Mouse (Mus musculus) limb, embryonic 15.5 days (tissue): ENCODE data around the gene Gtf2f2. TPM values are rescaled to one million over a fixed set of nuclear protein-coding genes. Genes with fewer than 3 reads are reported as not detected.

Experiments
- ATAC-seq: fragments of 200-750 bp; cut with Nextera tagmentation; 2 replicates; pipeline ENCODE4 v1.8.0; 2017; ENCODE audit warnings: low read depth, moderate TSS enrichment; ENCODE audit not compliant: insufficient number of reproducible peaks, low FRiP score, low TSS enrichment
- H3K27ac ChIP-seq: fragments of 300-500 bp; sonication (generic); 2 replicates; pipeline ENCODE4 v1.5.1; 2015; ENCODE audit warnings: moderate library complexity, mild to moderate bottlenecking, inconsistent platforms
- H3K27me3 ChIP-seq: fragments of 300-500 bp; sonication (generic); 2 replicates; pipeline ENCODE4 v1.6.1; 2015; ENCODE audit warnings: inconsistent platforms
- H3K36me3 ChIP-seq: fragments of 300-500 bp; sonication (generic); 2 replicates; pipeline ENCODE4 v1.6.1; 2015; ENCODE audit warnings: inconsistent platforms
- H3K4me1 ChIP-seq: fragments of 300-500 bp; sonication (generic); 2 replicates; pipeline ENCODE4 v1.6.1; 2015; ENCODE audit warnings: inconsistent platforms
- H3K4me2 ChIP-seq: fragments of 300-500 bp; sonication (generic); 2 replicates; pipeline ENCODE4 v1.6.1; 2015; ENCODE audit warnings: mild to moderate bottlenecking, inconsistent platforms
- H3K4me3 ChIP-seq: fragments of 300-500 bp; sonication (generic); 2 replicates; pipeline ENCODE4 v1.5.1; 2015; ENCODE audit warnings: mild to moderate bottlenecking, inconsistent platforms
- H3K9ac ChIP-seq: fragments of 300-500 bp; sonication (generic); 2 replicates; pipeline ENCODE4 v1.6.1; 2015; ENCODE audit warnings: inconsistent platforms
- H3K9me3 ChIP-seq: fragments of 300-500 bp; sonication (generic); 2 replicates; pipeline ENCODE4 v1.6.1; 2016; ENCODE audit warnings: inconsistent platforms
- WGBS: fragments of 180-500 bp; shearing (Covaris S2); methylation state at CpG from one replicate; pipeline ENCODE4 v1.1.7; 2015; 5-methylcytosine and 5-hydroxymethylcytosine counted together
- polyA plus RNA-seq: library from polyadenylated mRNA; unstranded; fragments of >200 nt; fragmentation: Nextera tagmentation; extraction: Ambion mirVana; gene quantifications from 2 replicates; pipeline ENCODE4 v1.2.1, GENCODE M21; 2015

Gtf2f2 gene
- polyA plus RNA-seq, 1 experiment from 2014 or later = 33.4 TPM

DNA sequence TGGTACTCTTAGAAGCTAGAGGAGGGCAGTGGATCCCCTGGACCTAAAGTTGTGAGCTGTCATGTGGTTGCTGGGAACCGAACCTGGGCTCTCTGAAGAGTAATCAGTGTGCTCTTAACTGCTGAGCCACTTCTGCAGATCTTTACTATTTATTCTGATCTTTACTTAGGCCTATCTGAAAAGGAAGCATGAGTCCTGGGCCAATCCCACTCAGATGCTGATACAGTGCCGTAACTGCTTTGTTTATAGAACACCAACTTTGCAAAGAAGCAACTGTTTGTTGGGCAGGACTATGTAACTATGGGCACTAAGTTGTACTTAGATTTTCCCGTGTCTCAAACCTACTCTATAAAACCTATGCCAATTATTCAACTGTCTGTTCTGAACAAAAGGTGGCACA lies 107.5 kb downstream of the Gtf2f2 start:
- no peak overlapping the region for H3K27ac ChIP-seq

GRCm38 (mm10) chr14:75902013-75902412 lies 108.7 kb downstream of the Gtf2f2 start:
- Histone ChIP-seq H3K4me1 (peaks cover 9% of the 10 kb centered on the region), H3K9me3 (no peaks in the 10 kb centered on the region), H3K4me2 (no peak overlapping the region), H3K27me3 (no peaks in the 10 kb centered on the region), H3K27ac (no peak overlapping the region; the same call in 1 of the 2 replicates), H3K36me3 (peaks cover 16% of the 10 kb centered on the region), H3K4me3 (no peak overlapping the region), H3K9ac (no peak overlapping the region)
- WGBS = 51% methylated on average over 2 of the region's 2 CpGs
- ATAC-seq = no peak

More for the DNA sequence above, 107.5 kb downstream of the Gtf2f2 start:
- 85% methylated on average over 3 of the region's 3 CpGs for WGBS
- H3K4me3 ChIP-seq = no peak overlapping the region
- no peak overlapping the region for H3K4me2 ChIP-seq
- no peaks in the 10 kb centered on the region for H3K9me3 ChIP-seq
- H3K9ac ChIP-seq = no peak overlapping the region
- peaks cover 11% of the 10 kb centered on the region for H3K36me3 ChIP-seq
- ATAC-seq = no peak
- H3K4me1 ChIP-seq = peaks cover 9% of the 10 kb centered on the region
- no peaks in the 10 kb centered on the region for H3K27me3 ChIP-seq

GRCm38 (mm10) chr14:75900793-75901499 lies 109.7 kb downstream of the Gtf2f2 start:
- Histone ChIP-seq H3K9ac (no peak overlapping the region), H3K27me3 (no peaks in the 10 kb centered on the region), H3K4me1 (peaks cover 9% of the 10 kb centered on the region), H3K9me3 (no peaks in the 10 kb centered on the region), H3K36me3 (peaks cover 22% of the 10 kb centered on the region), H3K4me3 (no peak overlapping the region), H3K4me2 (no peak overlapping the region), H3K27ac (0 out of 2 replicates have a peak overlapping the region, but pooled peaks have one; percentile 12)
- 40% methylated on average over 5 of the region's 5 CpGs for WGBS
- no peak for ATAC-seq

DNA sequence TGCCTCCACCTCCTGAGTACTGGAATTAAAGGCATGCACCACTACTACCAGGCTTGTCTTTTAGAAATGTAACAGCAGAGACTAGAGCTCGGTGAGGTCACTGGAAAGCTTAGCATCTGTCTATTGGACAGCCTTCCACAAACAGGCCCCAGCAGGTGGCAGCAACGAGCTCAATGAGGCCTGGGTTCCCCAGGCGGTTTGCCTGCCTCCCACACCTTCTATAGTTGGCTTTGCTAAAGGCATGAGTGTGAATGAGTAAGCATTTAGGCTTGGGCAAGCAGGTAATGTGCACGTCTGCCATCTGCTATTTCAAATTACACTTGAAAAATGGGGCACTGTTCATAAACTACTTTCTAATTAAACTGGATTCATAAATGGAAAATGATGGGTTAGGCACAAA lies 111.1 kb downstream of the Gtf2f2 start:
- no peak for ATAC-seq
- Histone ChIP-seq H3K4me1 (peaks cover 9% of the 10 kb centered on the region), H3K9ac (no peak overlapping the region), H3K27me3 (no peaks in the 10 kb centered on the region), H3K9me3 (no peaks in the 10 kb centered on the region), H3K4me2 (no peak overlapping the region), H3K4me3 (no peak overlapping the region), H3K27ac (no peak overlapping the region), H3K36me3 (peaks cover 19% of the 10 kb centered on the region; the same call in 1 of the 2 replicates)
- WGBS = 20% methylated on average over 4 of the region's 4 CpGs

GRCm38 (mm10) chr14:75892118-75892517 lies 118.5 kb downstream of the Gtf2f2 start:
- Histone ChIP-seq H3K4me3 (no peak overlapping the region), H3K36me3 (peaks cover 15% of the 10 kb centered on the region; the same call in 1 of the 2 replicates), H3K9ac (no peak overlapping the region), H3K27me3 (no peaks in the 10 kb centered on the region), H3K4me1 (no peaks in the 10 kb centered on the region; the same call in 1 of the 2 replicates), H3K4me2 (no peak overlapping the region), H3K9me3 (no peaks in the 10 kb centered on the region), H3K27ac (no peak overlapping the region)
- no peak for ATAC-seq
- WGBS = 67% methylated on average over 9 of the region's 9 CpGs

GRCm38 (mm10) chr14:75883873-75884272 lies 126.8 kb downstream of the Gtf2f2 start:
- no peak for ATAC-seq
- 74% methylated on average over 5 of the region's 5 CpGs for WGBS
- Histone ChIP-seq H3K4me1 (no peaks in the 10 kb centered on the region), H3K9ac (no peak overlapping the region), H3K4me3 (no peak overlapping the region), H3K27me3 (no peaks in the 10 kb centered on the region), H3K27ac (no peak overlapping the region), H3K4me2 (no peak overlapping the region), H3K9me3 (no peaks in the 10 kb centered on the region), H3K36me3 (no peaks in the 10 kb centered on the region)

GRCm38 (mm10) chr14:75883330-75883729 lies 127.3 kb downstream of the Gtf2f2 start:
- no peak for ATAC-seq
- H3K9me3 ChIP-seq = no peaks in the 10 kb centered on the region
- no peaks in the 10 kb centered on the region for H3K4me1 ChIP-seq
- no peak overlapping the region for H3K4me3 ChIP-seq
- H3K36me3 ChIP-seq = no peaks in the 10 kb centered on the region
- H3K9ac ChIP-seq = no peak overlapping the region
- no peaks in the 10 kb centered on the region for H3K27me3 ChIP-seq
- WGBS = 70% methylated on average over 5 of the region's 5 CpGs
- H3K27ac ChIP-seq = no peak overlapping the region
- no peak overlapping the region for H3K4me2 ChIP-seq

DNA sequence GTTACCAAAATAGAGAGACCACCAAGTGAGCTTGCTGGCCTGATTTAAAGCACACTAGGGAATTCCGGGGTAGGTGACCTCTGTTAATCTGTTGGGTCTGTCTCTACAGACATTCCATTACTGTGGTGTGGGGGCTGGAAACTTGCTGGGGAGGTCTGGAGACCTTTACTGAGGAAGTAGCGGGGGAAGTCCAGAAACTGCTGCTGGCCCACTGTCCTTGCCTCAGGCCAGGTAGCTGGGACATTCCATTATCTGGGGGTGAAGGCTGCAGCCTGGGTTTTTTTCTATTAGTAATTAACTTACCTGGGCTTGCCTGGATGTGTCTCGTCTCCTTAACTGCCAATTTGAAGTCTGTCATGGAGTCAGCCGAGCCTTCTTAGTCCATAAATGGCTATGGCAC lies 128.8 kb downstream of the Gtf2f2 start:
- no peak overlapping the region for H3K9ac ChIP-seq
- WGBS = 32% methylated on average over 4 of the region's 4 CpGs
- H3K4me1 ChIP-seq = no peaks in the 10 kb centered on the region
- no peak for ATAC-seq
- H3K27me3 ChIP-seq = no peaks in the 10 kb centered on the region
- no peaks in the 10 kb centered on the region for H3K9me3 ChIP-seq
- H3K27ac ChIP-seq = no peak overlapping the region
- H3K4me2 ChIP-seq = no peak overlapping the region
- H3K36me3 ChIP-seq = no peaks in the 10 kb centered on the region
- no peak overlapping the region for H3K4me3 ChIP-seq

DNA sequence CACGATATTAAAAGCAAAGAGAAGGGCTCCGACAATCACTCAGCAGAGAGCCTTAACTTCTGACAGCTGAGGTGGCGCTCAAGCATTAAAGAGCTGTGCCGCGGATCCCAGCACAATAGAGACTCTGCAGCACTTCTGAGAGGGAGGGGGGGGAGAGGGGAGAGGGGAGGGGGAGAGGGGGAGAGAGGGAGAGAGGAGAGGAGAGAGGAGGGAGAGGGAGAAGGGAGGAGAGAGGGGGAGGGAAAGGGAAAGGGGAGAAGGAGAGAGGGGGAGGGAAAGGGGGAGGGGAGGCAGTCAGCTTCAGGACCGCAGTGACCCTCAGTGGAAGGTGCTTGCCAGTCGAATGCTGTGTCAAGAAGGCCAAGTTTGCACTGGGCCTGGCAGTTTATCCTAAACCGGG lies 131.7 kb downstream of the Gtf2f2 start:
- H3K36me3 ChIP-seq = no peaks in the 10 kb centered on the region
- H3K9me3 ChIP-seq = no peaks in the 10 kb centered on the region
- peaks cover 5% of the 10 kb centered on the region; the same call in 1 of the 2 replicates for H3K4me1 ChIP-seq
- H3K4me2 ChIP-seq = no peak overlapping the region
- WGBS = 27% methylated on average over 8 of the region's 8 CpGs
- H3K27ac ChIP-seq = no peak overlapping the region
- H3K27me3 ChIP-seq = no peaks in the 10 kb centered on the region
- no peak overlapping the region for H3K9ac ChIP-seq
- H3K4me3 ChIP-seq = no peak overlapping the region
- ATAC-seq = no peak

- Histone ChIP-seq H3K4me2 (no peak overlapping the region), H3K9ac (no peak overlapping the region), H3K9me3 (no peaks in the 10 kb centered on the region), H3K36me3 (no peaks in the 10 kb centered on the region), H3K4me1 (peaks cover 5% of the 10 kb centered on the region; the same call in 1 of the 2 replicates), H3K4me3 (no peak overlapping the region), H3K27me3 (no peaks in the 10 kb centered on the region), H3K27ac (no peak overlapping the region)
- 68% methylated on average over 3 of the region's 3 CpGs for WGBS
- no peak for ATAC-seq
Observed at GRCm38 (mm10) chr14:75877297-75877696, 133.4 kb downstream of the Gtf2f2 start.

DNA sequence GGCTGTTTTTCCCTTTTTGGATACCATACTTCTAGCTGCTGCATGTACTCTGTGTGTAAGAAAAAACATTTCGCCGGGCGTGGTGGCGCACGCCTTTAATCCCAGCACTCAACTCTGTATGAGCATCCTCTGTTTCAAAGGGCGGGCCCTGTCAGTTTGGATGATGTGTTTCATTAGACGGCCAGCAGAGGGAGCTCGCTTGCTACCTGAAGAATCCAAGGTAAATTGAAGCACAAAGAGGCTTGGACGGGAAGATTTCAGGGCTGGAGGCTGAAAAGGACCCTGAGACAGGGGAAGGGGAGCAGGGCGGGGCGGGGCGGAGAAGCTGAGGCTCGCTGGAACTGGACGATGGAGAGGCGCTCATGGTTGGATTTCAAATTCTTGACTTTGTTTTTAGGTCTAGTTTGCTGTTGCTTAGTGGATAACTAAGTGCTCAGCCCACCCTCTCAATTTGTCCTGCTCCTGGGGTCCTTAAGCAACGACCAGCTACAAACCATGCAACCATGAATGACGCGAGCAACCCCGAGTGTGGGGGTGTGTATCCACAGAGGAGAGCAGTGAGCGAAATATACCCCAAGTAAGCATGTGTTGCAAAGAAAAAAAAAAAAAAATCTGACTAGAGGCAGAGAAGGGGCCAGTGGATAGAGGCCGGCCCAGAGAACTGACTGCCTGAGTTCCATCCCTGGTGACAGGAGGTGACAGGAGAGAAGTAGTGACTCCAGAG lies 134.2 kb downstream of the Gtf2f2 start:
- Histone ChIP-seq H3K27me3 (no peaks in the 10 kb centered on the region), H3K9ac (no peak overlapping the region), H3K4me1 (peaks cover 5% of the 10 kb centered on the region; the same call in 1 of the 2 replicates), H3K27ac (no peak overlapping the region), H3K9me3 (no peaks in the 10 kb centered on the region), H3K36me3 (no peaks in the 10 kb centered on the region), H3K4me3 (peak overlapping the region; percentile 16; the same call in 1 of the 2 replicates), H3K4me2 (peak overlapping the region; percentile 39)
- no peak for ATAC-seq
- 9% methylated on average over 21 of the region's 21 CpGs for WGBS

GRCm38 (mm10) chr14:75873612-75874011 lies 137.1 kb downstream of the Gtf2f2 start:
- H3K4me2 ChIP-seq = no peak overlapping the region
- no peak overlapping the region for H3K9ac ChIP-seq
- WGBS = 64% methylated on average over 9 of the region's 9 CpGs
- no peak overlapping the region for H3K4me3 ChIP-seq
- H3K4me1 ChIP-seq = peaks cover 5% of the 10 kb centered on the region; the same call in 1 of the 2 replicates
- no peak for ATAC-seq
- no peaks in the 10 kb centered on the region for H3K9me3 ChIP-seq
- no peaks in the 10 kb centered on the region for H3K27me3 ChIP-seq
- H3K27ac ChIP-seq = no peak overlapping the region
- H3K36me3 ChIP-seq = no peaks in the 10 kb centered on the region
